Mouse (Mus musculus) induced T-regulatory cell, adult 2 months (primary cell): Measurements from ENCODE around the gene Pex14.

Experiments used
- DNase-seq: peaks from one replicate; pipeline ENCODE4 v3.0.0-alpha.2; 2012; ENCODE audit warnings: low read depth

The Pex14 gene

GRCm38 (mm10) chr4:148985541-148986476, 113.9 kb downstream of the Pex14 start:
- no peak for DNase-seq

GRCm38 (mm10) chr4:148984701-148985540, 114.8 kb downstream of the Pex14 start:
- DNase-seq = no peak

GRCm38 (mm10) chr4:148982274-148982673, 117.4 kb downstream of the Pex14 start:
- no peak for DNase-seq

- DNase-seq = no peak
Measured at GRCm38 (mm10) chr4:148979837-148980236, 119.8 kb downstream of the Pex14 start.

GRCm38 (mm10) chr4:148978926-148979325, 120.8 kb downstream of the Pex14 start:
- DNase-seq = no peak

GRCm38 (mm10) chr4:148978221-148978855, 121.3 kb downstream of the Pex14 start:
- no peak for DNase-seq

- no peak for DNase-seq
Measured at GRCm38 (mm10) chr4:148974833-148975232, 124.8 kb downstream of the Pex14 start.

GRCm38 (mm10) chr4:148973387-148973786, 126.3 kb downstream of the Pex14 start:
- no peak for DNase-seq

- no peak for DNase-seq
Measured at GRCm38 (mm10) chr4:148972707-148973106, 127.0 kb downstream of the Pex14 start.

GRCm38 (mm10) chr4:148971613-148972242, 127.9 kb downstream of the Pex14 start:
- no peak for DNase-seq

GRCm38 (mm10) chr4:148970742-148971141, 128.9 kb downstream of the Pex14 start:
- DNase-seq = no peak

GRCm38 (mm10) chr4:148969610-148970009, 130.1 kb downstream of the Pex14 start:
- no peak for DNase-seq

GRCm38 (mm10) chr4:148968859-148969258, 130.8 kb downstream of the Pex14 start:
- DNase-seq = no peak

GRCm38 (mm10) chr4:148966132-148966531, 133.5 kb downstream of the Pex14 start:
- DNase-seq = no peak

- DNase-seq = no peak
Measured at GRCm38 (mm10) chr4:148964541-148965310, 134.9 kb downstream of the Pex14 start.

- DNase-seq = no peak
Measured at GRCm38 (mm10) chr4:148962096-148962495, 137.6 kb downstream of the Pex14 start.

- no peak for DNase-seq
Measured at GRCm38 (mm10) chr4:148961081-148961480, 138.6 kb downstream of the Pex14 start.

- DNase-seq = no peak
Measured at GRCm38 (mm10) chr4:148960011-148960410, 139.7 kb downstream of the Pex14 start.

- DNase-seq = no peak
Measured at GRCm38 (mm10) chr4:148955131-148955813, 144.4 kb downstream of the Pex14 start.
